Mouse (Mus musculus): ENCODE results near the gene Amd1. TPM values are rescaled to one million over a fixed set of nuclear protein-coding genes. Genes with fewer than 3 reads are reported as not detected.

The Amd1 gene
- polyA plus RNA-seq, 1 experiment from 2014 or later = 85.1 TPM

Other genes starting within 250 kb of the Amd1 start
- gene Slc16a10, start 159.9 kb downstream of the Amd1 start, polyA plus RNA-seq (2016; fragmentation: Nextera tagmentation; extraction: Ambion mirVana) = 5.0 and 6.4 TPM in 2 replicates
- gene Rpf2, start 55.1 kb downstream of the Amd1 start, polyA plus RNA-seq (2016; fragmentation: Nextera tagmentation; extraction: Ambion mirVana) = 83.5 and 91.9 TPM in 2 replicates
- gene Gtf3c6, start 44.1 kb downstream of the Amd1 start, polyA plus RNA-seq (2016; fragmentation: Nextera tagmentation; extraction: Ambion mirVana) = 127 and 140 TPM in 2 replicates
- 4.1 and 6.3 TPM in 2 replicates for gene Cdk19, start 37.4 kb upstream of the Amd1 start, polyA plus RNA-seq (2016; fragmentation: Nextera tagmentation; extraction: Ambion mirVana)

All from midbrain, embryonic 10.5 days (tissue).